Mouse (Mus musculus): ENCODE results near the gene Cryba4. TPM values are rescaled to one million over a fixed set of nuclear protein-coding genes. Genes with fewer than 3 reads are reported as not detected.

Gene Cryba4
- polyA plus RNA-seq, 1 experiment from 2014 or later, result 4.0 TPM

GRCm38 (mm10) chr5:112219398-112219797 is 32.9 kb downstream of the Cryba4 start:
- H3K4me1 ChIP-seq (replicated peaks), result peaks cover 97% of the 10 kb centered on the region
- 8% methylated on average over 1 of the region's 1 CpGs for WGBS
- H3K9ac ChIP-seq, result peak overlapping the region; percentile 14; the same call in 1 of the 2 replicates
- H3K36me3 ChIP-seq, result peaks cover 70% of the 10 kb centered on the region
- H3K27me3 ChIP-seq, result no peaks in the 10 kb centered on the region
- peak overlapping the region; percentile 88 for H3K27ac ChIP-seq (replicated peaks)
- H3K9me3 ChIP-seq, result no peaks in the 10 kb centered on the region
- no peak for ATAC-seq (ENCODE audit: low read depth)
- H3K4me3 ChIP-seq, result no peak overlapping the region
- no peak overlapping the region for H3K4me2 ChIP-seq

DNA sequence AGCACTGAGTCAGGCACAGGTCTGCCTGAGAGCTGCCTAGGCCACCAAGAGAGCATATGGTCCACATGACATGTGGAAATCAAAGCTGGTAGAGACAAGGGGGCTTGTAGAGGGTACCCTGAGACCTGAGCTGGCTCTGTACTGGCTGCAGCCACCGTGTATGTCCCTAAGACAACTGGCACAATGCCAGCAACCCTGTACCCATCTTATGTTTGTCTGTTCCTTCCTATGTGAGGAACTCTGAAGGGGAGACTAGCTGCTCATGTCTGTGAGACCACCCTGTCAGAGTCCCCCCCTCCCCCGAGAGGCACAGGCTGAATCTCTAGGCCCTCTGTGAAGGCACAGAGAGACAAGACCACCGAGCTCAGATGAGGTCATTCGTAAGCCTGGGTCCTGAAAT is 33.6 kb downstream of the Cryba4 start:
- H3K4me2 ChIP-seq, result no peak overlapping the region
- no peak overlapping the region for H3K4me3 ChIP-seq
- ATAC-seq (ENCODE audit: low read depth), result no peak
- peaks cover 63% of the 10 kb centered on the region for H3K36me3 ChIP-seq
- H3K9ac ChIP-seq, result peak overlapping the region; percentile 26; the same call in 1 of the 2 replicates
- H3K27me3 ChIP-seq, result no peaks in the 10 kb centered on the region
- peak overlapping the region; percentile 88; the same call in 1 of the 2 replicates for H3K27ac ChIP-seq (replicated peaks)
- no peaks in the 10 kb centered on the region for H3K9me3 ChIP-seq
- peaks cover 97% of the 10 kb centered on the region for H3K4me1 ChIP-seq (replicated peaks)
- 63% methylated on average over 4 of the region's 4 CpGs for WGBS

DNA sequence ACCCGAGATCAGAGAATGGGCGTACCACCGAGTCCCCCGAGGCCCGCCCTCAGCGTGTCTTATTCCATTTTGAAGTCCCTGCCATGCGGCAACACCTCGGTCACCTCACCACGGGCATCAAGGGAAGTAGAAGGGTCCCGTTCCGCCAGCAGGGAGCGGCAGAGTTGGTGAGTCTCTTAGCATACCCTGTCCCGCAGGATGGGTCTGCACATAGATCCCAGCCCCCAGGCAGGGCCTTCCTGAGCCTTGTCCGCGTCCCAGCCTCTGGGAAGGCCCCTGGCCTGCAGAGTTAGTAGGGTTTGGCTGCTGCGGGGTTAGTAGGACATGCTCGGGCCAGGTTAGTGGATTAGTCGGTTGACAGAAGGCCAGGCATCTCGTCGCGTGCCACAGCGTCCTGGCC is 35.3 kb downstream of the Cryba4 start:
- Histone ChIP-seq H3K27me3 (no peaks in the 10 kb centered on the region), H3K4me2 (no peak overlapping the region), H3K4me1 (replicated peaks) (peaks cover 95% of the 10 kb centered on the region), H3K27ac (replicated peaks) (peak overlapping the region; percentile 88), H3K9me3 (no peaks in the 10 kb centered on the region), H3K4me3 (no peak overlapping the region), H3K9ac (peak overlapping the region; percentile 27; the same call in 1 of the 2 replicates), H3K36me3 (peaks cover 46% of the 10 kb centered on the region)
- WGBS, result 53% methylated on average over 22 of the region's 22 CpGs
- no peak for ATAC-seq (ENCODE audit: low read depth)

DNA sequence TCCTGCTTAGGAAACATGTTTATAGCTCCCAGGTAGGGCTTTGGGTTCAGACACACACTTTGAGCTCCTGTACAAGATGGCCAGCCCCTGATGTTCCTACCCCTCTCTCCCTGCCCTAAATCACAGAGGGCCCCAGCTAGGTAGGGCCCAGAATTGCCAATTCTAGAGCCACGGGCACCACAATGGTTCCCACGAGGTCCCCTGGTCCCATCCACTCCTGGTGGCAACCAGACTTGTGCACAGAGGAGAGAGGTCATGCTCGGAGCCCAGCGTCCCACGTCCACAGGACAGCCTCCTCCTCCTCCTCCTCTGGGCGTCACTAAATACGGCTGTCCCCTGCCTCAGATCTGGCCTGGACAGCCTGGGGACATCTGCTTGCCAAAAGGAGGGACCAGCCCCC is 36.0 kb downstream of the Cryba4 start:
- peaks cover 88% of the 10 kb centered on the region for H3K4me1 ChIP-seq (replicated peaks)
- H3K27me3 ChIP-seq, result no peaks in the 10 kb centered on the region
- no peak overlapping the region for H3K4me2 ChIP-seq
- no peaks in the 10 kb centered on the region for H3K9me3 ChIP-seq
- H3K9ac ChIP-seq, result peak overlapping the region; percentile 22
- peak overlapping the region; percentile 88 for H3K27ac ChIP-seq (replicated peaks)
- no peak overlapping the region for H3K4me3 ChIP-seq
- ATAC-seq (ENCODE audit: low read depth), result no peak
- 54% methylated on average over 7 of the region's 7 CpGs for WGBS
- H3K36me3 ChIP-seq, result peaks cover 39% of the 10 kb centered on the region

DNA sequence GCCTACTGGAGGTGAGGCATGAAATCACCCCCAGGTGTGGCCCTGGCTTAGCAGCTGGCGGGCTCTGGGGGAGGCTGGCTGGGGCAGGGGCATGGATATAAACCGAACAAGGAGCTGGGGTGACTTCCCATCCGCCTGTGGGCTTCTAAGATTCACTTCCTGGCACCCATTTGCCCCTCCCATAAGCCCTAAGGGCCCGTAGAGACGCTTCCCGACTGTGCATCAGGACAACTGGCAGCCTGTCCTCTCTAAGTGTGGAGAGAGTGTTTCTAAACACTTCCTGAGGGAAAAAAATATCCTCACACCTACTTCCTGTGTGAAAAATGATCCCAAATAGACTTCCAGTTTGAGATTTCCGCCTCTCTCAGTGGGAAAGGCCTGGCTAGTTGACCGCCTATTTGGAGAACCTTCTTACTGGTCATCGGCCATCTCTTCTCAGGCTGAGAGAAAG is 36.5 kb downstream of the Cryba4 start:
- no peak overlapping the region for H3K4me3 ChIP-seq
- no peaks in the 10 kb centered on the region for H3K9me3 ChIP-seq
- peak overlapping the region; percentile 88 for H3K27ac ChIP-seq (replicated peaks)
- 32% methylated on average over 9 of the region's 9 CpGs for WGBS
- no peaks in the 10 kb centered on the region for H3K27me3 ChIP-seq
- H3K9ac ChIP-seq, result peak overlapping the region; percentile 22
- H3K36me3 ChIP-seq, result peaks cover 34% of the 10 kb centered on the region
- 0 out of 2 replicates have a peak, but pooled peaks have one; percentile 2 for ATAC-seq (ENCODE audit: low read depth)
- peak overlapping the region; percentile 36 for H3K4me2 ChIP-seq
- H3K4me1 ChIP-seq (replicated peaks), result peaks cover 83% of the 10 kb centered on the region

GRCm38 (mm10) chr5:112215291-112215751 is 37.0 kb downstream of the Cryba4 start:
- Histone ChIP-seq H3K4me2 (peak overlapping the region; percentile 36), H3K9me3 (no peaks in the 10 kb centered on the region), H3K9ac (peak overlapping the region; percentile 22), H3K4me3 (no peak overlapping the region), H3K4me1 (replicated peaks) (peaks cover 78% of the 10 kb centered on the region), H3K36me3 (peaks cover 29% of the 10 kb centered on the region), H3K27ac (replicated peaks) (peak overlapping the region; percentile 88), H3K27me3 (no peaks in the 10 kb centered on the region)
- WGBS, result 11% methylated on average over 12 of the region's 12 CpGs
- 0 out of 2 replicates have a peak, but pooled peaks have one; percentile 5 for ATAC-seq (ENCODE audit: low read depth)

DNA sequence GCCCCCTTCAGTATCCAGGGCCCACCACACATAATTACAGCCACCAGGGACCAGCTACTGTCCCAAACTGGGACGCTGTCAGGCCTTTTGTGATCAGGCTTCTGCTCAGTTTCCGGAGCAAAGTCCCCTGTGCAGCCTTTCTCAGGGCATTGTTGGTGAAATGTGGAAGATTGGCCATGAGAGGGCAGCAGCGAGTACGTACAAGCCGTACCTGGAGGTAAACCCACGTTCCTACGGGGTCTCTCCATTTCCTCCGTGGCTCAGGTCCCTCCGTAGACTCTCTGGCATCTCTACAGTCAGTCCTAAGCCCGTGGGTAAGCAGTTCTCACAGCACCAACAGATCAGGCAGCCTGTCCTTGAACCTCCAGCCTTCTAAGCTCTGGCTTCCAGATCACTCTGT is 37.9 kb downstream of the Cryba4 start:
- WGBS, result 2% methylated on average over 10 of the region's 10 CpGs
- ATAC-seq (ENCODE audit: low read depth), result peak; percentile 25
- H3K4me2 ChIP-seq, result 0 out of 2 replicates have a peak overlapping the region, but pooled peaks have one; percentile 14
- H3K9ac ChIP-seq, result peak overlapping the region; percentile 55
- peaks cover 20% of the 10 kb centered on the region for H3K36me3 ChIP-seq
- H3K4me1 ChIP-seq (replicated peaks), result peaks cover 69% of the 10 kb centered on the region
- H3K27ac ChIP-seq (replicated peaks), result peak overlapping the region; percentile 88
- H3K4me3 ChIP-seq, result no peak overlapping the region
- no peaks in the 10 kb centered on the region for H3K9me3 ChIP-seq
- H3K27me3 ChIP-seq, result no peaks in the 10 kb centered on the region

DNA sequence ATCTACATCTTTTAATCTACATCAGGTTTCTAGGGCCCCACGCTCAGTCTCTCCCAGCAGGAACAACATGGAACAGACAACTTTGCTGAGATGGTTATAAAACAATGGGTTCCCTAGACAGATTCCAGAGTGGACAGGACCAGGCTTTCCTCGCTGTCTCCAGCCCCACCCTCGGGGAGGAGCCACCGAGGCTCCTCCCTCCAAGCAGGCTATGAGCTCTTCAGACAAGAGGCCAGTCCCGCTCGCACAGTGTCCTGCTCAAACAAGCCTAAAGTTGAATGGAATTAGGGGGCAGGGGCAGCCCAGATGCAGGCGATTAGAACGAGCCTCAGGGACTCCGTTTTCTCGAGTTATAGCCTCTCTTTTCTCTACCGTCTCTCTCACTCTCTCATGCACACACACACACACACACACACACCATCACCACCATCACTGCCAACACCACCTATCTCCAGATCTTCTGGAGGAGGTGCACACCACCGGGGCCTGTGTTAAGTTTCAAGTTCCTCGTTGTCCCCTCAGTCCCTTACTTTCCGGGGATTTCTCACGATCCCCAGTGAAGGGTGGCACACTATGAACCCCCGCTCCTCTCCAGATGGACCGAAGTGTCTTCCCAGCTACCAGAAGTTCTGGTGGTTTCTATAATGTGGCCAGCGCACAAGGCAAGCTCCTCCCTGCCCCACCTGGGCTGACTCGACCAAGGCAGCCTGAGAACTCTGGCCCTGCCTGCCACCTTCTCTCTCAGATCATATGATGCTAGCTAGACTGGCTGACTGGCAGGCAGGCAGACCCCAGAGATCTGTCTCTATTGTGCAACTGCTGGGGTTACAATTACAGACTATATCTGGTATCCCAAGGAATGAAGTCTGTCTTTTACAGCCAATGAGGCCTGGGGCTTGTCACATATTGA is 38.7 kb downstream of the Cryba4 start:
- Histone ChIP-seq H3K27me3 (no peaks in the 10 kb centered on the region), H3K4me3 (no peak overlapping the region), H3K27ac (replicated peaks) (peak overlapping the region; percentile 88), H3K9me3 (no peaks in the 10 kb centered on the region), H3K36me3 (peaks cover 12% of the 10 kb centered on the region), H3K9ac (peak overlapping the region; percentile 55), H3K4me1 (replicated peaks) (peaks cover 61% of the 10 kb centered on the region), H3K4me2 (peak overlapping the region; percentile 13)
- 23% methylated on average over 19 of the region's 19 CpGs for WGBS
- ATAC-seq (ENCODE audit: low read depth), result peak; percentile 49

GRCm38 (mm10) chr5:112212711-112213264 is 39.5 kb downstream of the Cryba4 start:
- WGBS, result 49% methylated on average over 6 of the region's 6 CpGs
- Histone ChIP-seq H3K9ac (no peak overlapping the region), H3K4me3 (no peak overlapping the region), H3K4me1 (replicated peaks) (peaks cover 53% of the 10 kb centered on the region), H3K27me3 (no peaks in the 10 kb centered on the region), H3K4me2 (0 out of 2 replicates have a peak overlapping the region, but pooled peaks have one; percentile 13), H3K27ac (replicated peaks) (peak overlapping the region; percentile 88), H3K36me3 (peaks cover 4% of the 10 kb centered on the region; the same call in 1 of the 2 replicates), H3K9me3 (no peaks in the 10 kb centered on the region)
- ATAC-seq (ENCODE audit: low read depth), result no peak

DNA sequence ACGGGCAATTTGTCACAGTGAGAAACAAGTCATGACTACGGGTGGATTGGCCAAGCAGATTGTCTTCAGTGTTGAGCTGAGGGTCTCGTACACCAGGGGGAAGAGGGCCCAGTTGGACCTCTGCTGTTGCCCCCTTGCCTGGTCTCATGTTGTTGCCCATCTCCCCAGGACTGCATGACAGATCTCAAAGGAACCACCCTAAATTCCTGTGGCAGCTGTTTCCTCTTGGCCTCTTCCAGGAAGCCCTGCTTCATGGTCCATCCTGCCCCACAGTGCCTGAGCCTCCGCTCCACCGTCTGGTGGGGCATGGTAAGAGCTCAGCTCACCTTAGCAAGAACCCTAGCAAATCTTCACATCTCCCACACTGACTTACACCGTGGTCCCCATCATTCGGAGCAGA is 40.4 kb downstream of the Cryba4 start:
- no peak overlapping the region for H3K9ac ChIP-seq
- H3K27me3 ChIP-seq, result no peaks in the 10 kb centered on the region; the same call in 1 of the 2 replicates
- H3K36me3 ChIP-seq, result no peaks in the 10 kb centered on the region
- H3K4me3 ChIP-seq, result no peak overlapping the region
- no peak for ATAC-seq (ENCODE audit: low read depth)
- H3K4me2 ChIP-seq, result no peak overlapping the region
- WGBS, result 89% methylated on average over 7 of the region's 7 CpGs
- peaks cover 44% of the 10 kb centered on the region for H3K4me1 ChIP-seq (replicated peaks)
- H3K27ac ChIP-seq (replicated peaks), result no peak overlapping the region
- H3K9me3 ChIP-seq, result no peaks in the 10 kb centered on the region

DNA sequence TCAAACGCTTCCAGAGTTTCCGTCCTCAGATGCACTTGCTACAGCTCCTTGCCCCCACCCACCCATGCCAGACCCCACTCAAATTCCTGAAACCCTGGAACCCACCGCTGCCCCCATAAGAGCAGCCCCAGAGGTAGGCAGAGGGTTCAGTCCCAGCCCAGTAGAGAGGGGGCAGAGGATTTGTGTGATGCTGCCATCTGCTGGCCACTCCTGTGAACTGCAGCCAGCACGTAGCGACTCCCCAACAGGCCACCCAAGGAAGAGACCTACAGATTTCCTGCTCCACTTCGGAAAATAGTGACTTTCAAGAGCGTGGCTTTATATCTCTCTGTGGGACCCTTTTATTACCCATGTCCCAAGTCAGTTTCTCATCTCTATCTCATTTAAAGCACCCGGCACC is 42.2 kb downstream of the Cryba4 start:
- ATAC-seq (ENCODE audit: low read depth), result peak; percentile 21; the same call in 1 of the 2 replicates
- WGBS, result 30% methylated on average over 8 of the region's 8 CpGs
- no peak overlapping the region for H3K27ac ChIP-seq (replicated peaks)

DNA sequence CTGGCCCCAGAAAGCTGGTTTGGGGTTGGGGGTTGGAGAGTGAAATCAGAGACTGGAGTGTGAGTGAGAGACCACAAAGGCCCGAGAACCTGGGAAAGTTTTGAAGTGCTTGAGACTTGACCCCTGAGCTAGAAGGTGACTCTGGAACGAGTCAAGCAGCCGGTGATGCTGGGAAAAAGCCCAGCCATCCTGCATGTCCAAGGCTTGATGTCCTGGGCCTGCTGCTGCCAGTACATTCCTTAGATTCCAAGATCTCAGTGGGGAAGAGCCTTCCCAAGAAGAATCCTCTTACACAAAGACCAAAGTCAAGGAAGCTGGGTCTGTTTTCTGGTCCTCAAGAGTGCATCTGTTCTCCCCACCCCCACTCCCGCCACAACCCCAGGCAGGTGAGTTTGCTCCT is 44.0 kb downstream of the Cryba4 start:
- no peak for ATAC-seq (ENCODE audit: low read depth)
- Histone ChIP-seq H3K27ac (replicated peaks) (no peak overlapping the region), H3K9me3 (no peaks in the 10 kb centered on the region), H3K9ac (no peak overlapping the region), H3K4me1 (replicated peaks) (peaks cover 13% of the 10 kb centered on the region), H3K4me2 (no peak overlapping the region), H3K27me3 (no peaks in the 10 kb centered on the region; the same call in 1 of the 2 replicates), H3K36me3 (no peaks in the 10 kb centered on the region), H3K4me3 (no peak overlapping the region)
- WGBS, result 64% methylated on average over 4 of the region's 4 CpGs

More for the DNA sequence above, 42.2 kb downstream of the Cryba4 start:
- H3K9ac ChIP-seq, result no peak overlapping the region
- no peaks in the 10 kb centered on the region for H3K36me3 ChIP-seq
- H3K4me2 ChIP-seq, result no peak overlapping the region
- no peak overlapping the region for H3K4me3 ChIP-seq
- peaks cover 31% of the 10 kb centered on the region for H3K4me1 ChIP-seq (replicated peaks)
- no peaks in the 10 kb centered on the region for H3K9me3 ChIP-seq
- no peaks in the 10 kb centered on the region; the same call in 1 of the 2 replicates for H3K27me3 ChIP-seq

Data from neural tube, embryonic 13.5 days (tissue).